Mouse (Mus musculus): ENCODE data around the gene Tsfm. TPM values are rescaled to one million over a fixed set of nuclear protein-coding genes. Genes with fewer than 3 reads are reported as not detected.

The Tsfm gene
- total RNA-seq, 4 experiments from 2014 or later = 19.5 to 24.0 (median 21.7) TPM

DNA sequence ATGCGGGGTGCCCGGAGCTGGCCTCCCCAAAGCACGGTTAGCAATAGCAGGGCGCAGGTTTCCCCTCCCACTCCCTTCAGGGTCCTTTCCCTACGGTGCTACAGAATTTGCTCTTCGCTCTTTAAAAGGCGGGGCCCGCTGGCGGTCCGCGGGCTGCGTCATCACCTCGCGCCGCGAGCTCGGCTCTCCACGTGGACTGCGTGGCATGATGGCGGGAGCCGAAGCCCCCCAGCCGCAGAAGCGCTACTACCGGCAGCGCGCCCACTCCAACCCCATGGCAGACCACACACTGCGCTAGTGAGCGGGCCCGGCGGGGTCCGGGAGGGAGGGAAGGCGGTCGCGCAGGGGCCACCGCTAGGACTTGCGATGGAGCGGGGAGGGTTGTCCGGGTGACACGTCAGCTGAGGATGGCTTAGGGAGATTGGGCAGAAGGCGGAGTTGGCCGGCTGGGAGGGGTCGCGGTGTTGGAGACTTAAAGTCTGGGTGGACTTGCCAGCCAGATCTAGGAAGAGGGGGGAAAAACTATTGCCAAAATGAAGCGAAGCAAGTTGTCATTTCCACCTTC is 11.2 kb upstream of the Tsfm start:
- DNase-seq (ENCODE audit: low spot score in 2 of 2) = peak; percentile 75 to 76

DNA sequence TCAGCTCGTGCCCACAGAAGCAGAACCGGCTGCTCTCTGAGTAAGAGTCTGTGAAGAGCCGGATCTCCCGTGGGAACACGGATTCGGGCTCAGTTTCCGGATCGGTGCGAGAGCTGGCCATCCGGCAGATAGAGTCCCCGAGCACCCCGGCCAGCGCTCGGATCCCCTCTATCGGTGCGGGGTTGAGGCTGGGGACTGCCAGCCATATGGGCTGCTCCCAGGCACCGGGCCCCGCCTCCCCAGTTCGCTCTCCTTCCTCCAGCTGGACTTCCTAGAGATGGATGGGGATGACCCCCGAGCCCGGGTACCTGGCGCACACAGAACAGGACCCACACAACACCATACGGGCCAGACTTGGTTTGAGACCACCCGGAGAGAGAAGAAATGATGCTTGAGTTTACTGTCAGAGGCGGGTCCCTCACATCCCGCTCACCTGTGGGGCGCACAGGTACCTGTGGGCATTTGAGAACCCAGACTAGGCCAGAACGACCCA is 10.7 kb upstream of the Tsfm start, which contains the start of the genes Mettl1 and Eef1akmt3:
Gene Mettl1 (plus strand): TSS at position 141 of the 493 bp plus-strand sequence.
Gene Eef1akmt3 (minus strand): TSS at position 240 of the 493 bp plus-strand sequence.
- no peak for DNase-seq (ENCODE audit: low spot score in 2 of 2)

GRCm38 (mm10) chr10:127040569-127041214 is 10.1 kb upstream of the Tsfm start:
- no peak for DNase-seq (ENCODE audit: low spot score in 2 of 2)

GRCm38 (mm10) chr10:127037641-127038040 is 7.0 kb upstream of the Tsfm start:
- no peak for DNase-seq (ENCODE audit: low spot score in 2 of 2)

- no peak for DNase-seq (ENCODE audit: low spot score in 2 of 2)
These were observed 5.6 kb upstream of the Tsfm start for GRCm38 (mm10) chr10:127036273-127036672.

GRCm38 (mm10) chr10:127033301-127033741 is 2.7 kb upstream of the Tsfm start:
- DNase-seq (ENCODE audit: low spot score in 2 of 2) = no peak

DNA sequence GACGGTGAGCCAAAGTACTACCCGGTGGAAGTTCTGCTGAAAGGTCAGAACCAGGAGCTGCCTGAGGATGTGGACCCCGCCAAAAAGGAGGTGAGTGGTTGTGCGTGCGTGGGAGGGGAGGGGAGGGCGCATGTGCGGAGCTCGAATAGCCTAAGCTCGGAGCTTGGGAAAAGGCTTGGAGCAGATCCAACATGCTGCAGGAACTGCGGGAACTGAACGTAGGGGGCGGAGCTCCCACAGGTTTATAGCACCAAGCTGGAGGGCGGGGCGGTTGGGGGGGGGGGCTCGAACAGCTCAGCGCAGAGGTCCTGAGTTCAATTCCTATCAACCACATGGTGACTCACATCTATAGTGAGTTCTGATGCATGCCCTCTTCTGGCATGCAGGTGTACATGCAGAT is 12.2 kb downstream of the Tsfm start:
- no peak for DNase-seq (ENCODE audit: low spot score in 2 of 2)

DNA sequence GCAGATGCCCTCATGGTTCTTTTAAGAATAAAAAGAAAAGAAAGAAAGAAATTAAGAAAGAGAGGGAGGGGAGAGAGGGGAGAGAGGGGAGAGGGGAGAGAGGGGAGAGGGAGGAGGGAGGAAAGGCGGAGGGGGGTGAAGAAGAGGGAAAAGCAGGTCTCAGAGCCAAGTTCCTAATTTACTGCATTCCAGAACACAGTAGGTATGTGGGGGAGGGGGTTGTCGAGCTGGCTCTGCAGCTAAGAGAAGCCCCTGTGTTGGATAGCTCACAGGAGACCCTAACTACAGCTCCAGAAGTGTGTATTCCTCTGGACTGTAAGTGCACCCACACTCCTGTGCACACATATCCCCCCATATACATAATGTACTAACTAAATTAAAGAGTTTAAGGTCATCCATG is 13.6 kb downstream of the Tsfm start:
- no peak for DNase-seq (ENCODE audit: low spot score in 2 of 2)

DNA sequence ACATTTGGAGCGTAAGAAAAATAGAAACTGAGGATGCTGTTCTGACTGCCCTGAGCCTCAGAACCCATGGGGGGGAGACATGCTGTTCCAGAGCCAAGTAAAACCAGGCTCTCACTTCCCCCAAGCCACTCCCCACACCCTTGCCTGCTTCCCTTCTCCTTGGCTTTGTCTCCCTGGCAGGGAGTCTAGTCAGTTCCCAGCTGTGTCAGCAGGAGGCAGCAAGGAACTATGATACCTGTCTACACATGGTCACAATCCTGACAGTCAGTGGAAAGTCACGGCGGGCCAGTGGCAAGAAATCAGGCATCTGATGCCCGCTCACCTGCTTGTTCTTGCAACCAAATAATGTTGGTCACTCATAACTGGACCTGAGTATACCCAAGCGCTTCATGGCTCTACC is 14.2 kb downstream of the Tsfm start:
- DNase-seq (ENCODE audit: low spot score in 2 of 2) = no peak

- DNase-seq (ENCODE audit: low spot score in 2 of 2) = no peak
These were observed 26.8 kb downstream of the Tsfm start for GRCm38 (mm10) chr10:127003806-127004205.

DNA sequence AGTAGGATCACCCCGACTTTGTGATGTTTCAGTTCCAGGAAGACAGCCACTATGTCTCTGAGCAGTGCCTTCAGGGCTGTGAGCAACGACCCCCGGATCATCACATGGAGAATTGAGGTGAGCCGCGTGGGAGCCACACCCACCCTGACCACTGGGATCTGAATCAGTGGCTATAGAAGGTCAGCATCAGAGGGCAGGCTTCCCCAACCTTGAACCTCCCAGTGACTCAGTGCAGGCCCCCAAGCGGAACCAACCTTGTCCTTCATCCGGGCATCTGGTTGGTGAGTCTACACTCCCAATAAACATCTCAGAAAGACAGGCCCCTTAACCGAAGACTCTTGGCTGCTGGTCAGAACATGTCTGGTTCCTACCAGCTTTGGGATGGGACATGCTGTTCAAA is 27.3 kb downstream of the Tsfm start:
- DNase-seq (ENCODE audit: low spot score in 2 of 2) = no peak

DNA sequence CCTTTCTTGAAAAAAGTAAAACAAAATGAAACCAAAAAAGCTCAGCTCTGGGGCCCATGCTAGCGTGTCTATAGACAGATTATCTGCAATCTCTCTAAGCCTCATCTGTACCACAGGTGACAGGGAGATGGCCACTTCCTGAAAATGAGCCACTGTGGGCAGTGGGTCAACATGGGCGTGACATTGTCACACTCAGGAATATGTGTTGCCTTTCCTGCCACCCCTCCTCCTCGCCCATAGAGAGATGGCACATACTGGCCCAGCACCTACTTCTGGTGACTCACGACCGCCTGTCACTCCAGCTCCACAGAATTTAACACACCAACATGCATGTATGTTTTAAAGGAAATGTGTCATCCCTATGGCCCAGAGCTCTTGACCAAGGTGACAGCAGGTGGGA is 27.9 kb downstream of the Tsfm start:
- DNase-seq (ENCODE audit: low spot score in 2 of 2) = no peak

GRCm38 (mm10) chr10:127002056-127002455 is 28.6 kb downstream of the Tsfm start:
- no peak for DNase-seq (ENCODE audit: low spot score in 2 of 2)

GRCm38 (mm10) chr10:127001297-127001696 is 29.3 kb downstream of the Tsfm start:
- DNase-seq (ENCODE audit: low spot score in 2 of 2) = no peak

GRCm38 (mm10) chr10:127000529-127000928 is 30.1 kb downstream of the Tsfm start, which contains the start of gene Avil:
TSS of gene Avil (plus strand) at chr10:127000709.
- no peak for DNase-seq (ENCODE audit: low spot score in 2 of 2)

DNA sequence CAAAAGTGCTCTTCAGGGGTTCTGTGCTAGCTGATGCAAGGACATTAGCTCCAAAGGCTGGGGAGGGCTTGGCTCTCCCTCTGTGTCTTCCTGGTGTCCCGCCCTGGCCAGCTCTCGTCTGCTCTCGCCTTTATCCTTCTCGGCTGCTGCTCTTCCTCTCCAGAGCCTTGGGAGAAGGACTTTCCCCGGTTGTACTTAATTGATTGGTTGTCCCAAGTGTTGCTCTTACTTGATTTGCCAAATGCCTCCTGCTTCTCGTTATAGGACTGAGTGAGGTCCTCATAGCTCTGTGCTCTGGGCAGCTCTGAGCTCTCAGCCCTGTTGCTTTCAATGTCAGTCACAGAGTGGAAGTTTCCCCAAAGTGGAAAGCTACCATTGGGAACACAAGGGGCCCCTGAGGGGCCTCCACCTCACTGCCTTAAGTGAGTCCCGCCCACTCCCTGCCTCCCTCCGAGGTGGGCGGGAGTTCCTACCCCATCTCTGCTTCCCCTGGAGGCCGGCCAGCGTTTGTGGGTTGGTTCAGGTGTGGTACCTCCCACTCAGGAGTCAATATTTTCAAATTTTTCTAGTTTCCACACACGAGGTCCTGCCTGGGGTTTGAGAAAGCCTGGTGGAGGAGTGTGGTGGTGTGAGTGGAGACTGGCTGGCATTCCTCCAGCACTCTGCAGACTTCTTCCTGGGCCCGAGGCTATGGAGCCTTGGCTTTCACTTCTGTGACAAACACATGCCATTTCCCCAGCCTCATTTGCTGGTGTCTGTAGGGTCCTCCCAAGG is 33.1 kb downstream of the Tsfm start:
- no peak for DNase-seq (ENCODE audit: low spot score in 2 of 2)

GRCm38 (mm10) chr10:126993621-126994020 is 37.0 kb downstream of the Tsfm start:
- no peak for DNase-seq (ENCODE audit: low spot score in 2 of 2)

GRCm38 (mm10) chr10:126991676-126992075 is 39.0 kb downstream of the Tsfm start:
- no peak for DNase-seq (ENCODE audit: low spot score in 2 of 2)

- peak; percentile 83 to 86 for DNase-seq (ENCODE audit: low spot score in 2 of 2)
These were observed 40.2 kb downstream of the Tsfm start for GRCm38 (mm10) chr10:126990313-126991056.

- DNase-seq (ENCODE audit: low spot score in 2 of 2) = no peak
These were observed 42.0 kb downstream of the Tsfm start for GRCm38 (mm10) chr10:126988513-126989165.
